In the genomic region with DNA sequence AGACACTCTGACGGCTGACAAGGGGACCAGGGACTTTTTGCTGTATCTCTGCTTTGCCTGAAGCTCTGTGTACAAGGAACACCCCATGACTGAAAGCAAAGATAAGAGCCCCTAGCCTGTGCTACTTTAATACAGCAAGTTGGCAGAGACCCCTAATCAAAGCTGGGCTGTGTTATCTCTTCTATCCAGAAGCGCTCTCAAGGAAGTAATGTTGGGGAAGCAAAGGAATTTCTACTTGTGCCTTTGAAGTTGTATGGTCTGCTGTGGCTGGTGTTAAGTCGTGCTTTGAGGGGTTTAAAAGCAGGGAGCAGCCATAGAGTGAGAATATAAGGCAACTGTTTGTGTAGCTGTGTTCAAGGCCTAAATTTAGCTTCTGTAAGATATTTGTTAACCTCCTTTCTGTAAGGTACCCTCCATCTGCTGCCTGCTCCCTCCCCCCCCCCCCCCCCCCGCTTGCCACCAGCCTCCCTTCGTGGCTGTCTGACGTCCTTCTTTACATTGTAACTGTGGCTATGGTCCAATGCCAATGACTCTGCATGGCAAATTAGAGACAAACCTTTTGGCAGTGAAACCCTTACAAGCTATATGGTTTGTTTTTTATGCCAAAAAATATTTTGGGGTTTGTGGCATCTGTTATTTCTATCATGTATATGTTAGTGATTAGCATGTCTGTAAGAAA, we compare ENCODE assay signal across 14 mouse cellular contexts.
DNase-seq lines count a peak whose midpoint lies in the region; ATAC-seq and TF ChIP-seq lines count a peak whose summit lies in the region.
"Had no signal": no experiment of that assay in that cellular context is flagged by ENCODE, and none has a peak within 500 bp of the region (broad histone marks: within the 10 kb centered on the region; RNA-seq: fewer than 3 reads in every experiment).

No protein-coding gene starts in this region.

- WGBS in heart, embryonic 16.5 days, result 18% methylated on average over 5 of the region's 6 CpGs
- 16% methylated on average over 5 of the region's 6 CpGs for WGBS in forebrain, embryonic 12.5 days
- 20% methylated on average over 5 of the region's 6 CpGs for WGBS in liver, postnatal 0 days (ENCODE audit: insufficient replicate concordance)

- H3K9me3 ChIP-seq in heart, embryonic 16.5 days (replicated peaks; ENCODE audit: control insufficient read depth, low read length), result no peaks in the 10 kb centered on the region; the same call in 1 of the 2 replicates
- H3K9me3 ChIP-seq in forebrain, embryonic 12.5 days, result no peaks in the 10 kb centered on the region
- no peaks in the 10 kb centered on the region for H3K9me3 ChIP-seq in liver, postnatal 0 days (ENCODE audit: low read length)

- intact Hi-C loops in heart, postnatal 14 days (cut with DNase I), result no loop called here

- no peak overlapping the region for H3K27ac ChIP-seq in heart, embryonic 16.5 days (ENCODE audit: low read length)
- H3K27ac ChIP-seq in forebrain, embryonic 12.5 days, result peak overlapping the region; percentile 65
- no peak overlapping the region for H3K27ac ChIP-seq in liver, postnatal 0 days (ENCODE audit: low read depth)
- H3K27ac ChIP-seq: macrophage had no signal

- no peaks in the 10 kb centered on the region for H3K27me3 ChIP-seq in heart, embryonic 16.5 days (ENCODE audit: control insufficient read depth, insufficient read depth, low read length)
- no peaks in the 10 kb centered on the region for H3K27me3 ChIP-seq in forebrain, embryonic 12.5 days
- no peaks in the 10 kb centered on the region for H3K27me3 ChIP-seq in liver, postnatal 0 days (ENCODE audit: insufficient read depth, low read length)
- H3K27me3 ChIP-seq: CH12.LX had no signal

- peak; percentile 74 for TF ChIP-seq EP300 in liver, postnatal 0 days (IDR thresholded peaks at IDR 0.05; ENCODE audit: low read depth)

- no peak for ATAC-seq in heart, embryonic 16.5 days (replicated peaks; ENCODE audit: extremely low read depth, insufficient read depth, low FRiP score)
- ATAC-seq in forebrain, embryonic 12.5 days (ENCODE audit: low FRiP score), result peak; percentile 44; the same call in 1 of the 2 replicates
- peak; percentile 79 for ATAC-seq in liver, postnatal 0 days
- no peak for ATAC-seq in inflammation-experienced regulatory T-cells, adult 6 months

- DNase-seq in heart, postnatal 14 days, result no peak
- DNase-seq in MN1 (ENCODE audit: low spot score), result peak; percentile 42
- DNase-seq in liver, postnatal 0 days, result no peak
- no peak for DNase-seq in adrenal gland, postnatal 14 days
- no peak for DNase-seq in retina, embryonic 14.5 days (ENCODE audit: low spot score)
- DNase-seq: cerebellum, postnatal 14 days; kidney, postnatal 25 days; spleen, adult 18-20 months; thymus, postnatal 36 days had no signal

- peaks cover 18% of the 10 kb centered on the region for H3K4me1 ChIP-seq in heart, embryonic 16.5 days (ENCODE audit: control insufficient read depth, insufficient read depth, low read length)
- peaks cover 32% of the 10 kb centered on the region for H3K4me1 ChIP-seq in forebrain, embryonic 12.5 days
- H3K4me1 ChIP-seq in liver, postnatal 0 days (ENCODE audit: insufficient read depth), result no peaks in the 10 kb centered on the region

- TF ChIP-seq CTCF in liver, postnatal 0 days (IDR thresholded peaks at IDR 0.05; ENCODE audit: low read depth), result no peak

- H3K36me3 ChIP-seq in heart, embryonic 16.5 days (ENCODE audit: control insufficient read depth, insufficient read depth), result no peaks in the 10 kb centered on the region
- no peaks in the 10 kb centered on the region for H3K36me3 ChIP-seq in forebrain, embryonic 12.5 days (replicated peaks)
- H3K36me3 ChIP-seq in liver, postnatal 0 days (replicated peaks; ENCODE audit: insufficient read depth, low read length), result no peaks in the 10 kb centered on the region

- H3K4me3 ChIP-seq in heart, embryonic 16.5 days (ENCODE audit: low read length), result no peak overlapping the region
- H3K4me3 ChIP-seq in forebrain, embryonic 12.5 days (replicated peaks), result no peak overlapping the region
- no peak overlapping the region for H3K4me3 ChIP-seq in liver, postnatal 0 days (ENCODE audit: low read depth, low read length)

- peak overlapping the region; percentile 24; the same call in 1 of the 2 replicates for H3K9ac ChIP-seq in heart, embryonic 16.5 days (ENCODE audit: low read length)
- H3K9ac ChIP-seq in forebrain, embryonic 12.5 days, result no peak overlapping the region
- no peak overlapping the region for H3K9ac ChIP-seq in liver, postnatal 0 days (replicated peaks)

- H3K4me2 ChIP-seq in heart, embryonic 16.5 days (ENCODE audit: low read depth, low read length), result no peak overlapping the region
- H3K4me2 ChIP-seq in forebrain, embryonic 12.5 days, result peak overlapping the region; percentile 26; the same call in 1 of the 2 replicates
- no peak overlapping the region for H3K4me2 ChIP-seq in liver, postnatal 0 days (ENCODE audit: low read depth, low read length)

Comparison
In these comparisons a context has a peak if more than half of its experiments do, and no peak if none do; other contexts are left out.
1. ATAC-seq: peak in forebrain, embryonic 12.5 days (single experiment) and liver, postnatal 0 days (single experiment); none in heart, embryonic 16.5 days (single experiment) and inflammation-experienced regulatory T-cells, adult 6 months (single experiment).